Mouse (Mus musculus): ENCODE measurements around the gene Smpd3.
"Not testable (repeated sequence)": the region's sequence is repeated elsewhere in the genome, so short reads cannot be mapped to it uniquely, and the experiment has no call there.

The Smpd3 gene

DNA sequence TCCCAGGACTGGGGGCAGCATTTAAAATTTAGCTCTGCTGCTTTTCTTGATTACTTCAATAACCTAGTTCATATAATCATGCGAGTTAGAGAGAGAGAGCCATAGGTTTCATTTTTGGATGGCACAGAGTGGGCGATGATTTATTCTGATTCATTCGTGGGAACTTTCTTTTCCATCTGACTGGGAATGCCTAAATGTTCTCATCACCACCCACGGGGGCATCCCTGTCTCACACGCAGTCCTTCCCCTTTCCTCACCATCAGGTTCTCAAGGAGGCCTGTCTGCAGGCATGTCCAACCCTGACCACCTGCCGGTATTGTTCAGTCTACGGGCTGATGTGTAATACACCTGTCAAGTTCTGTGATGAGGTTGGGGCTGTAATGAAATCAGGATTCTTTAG, 16.4 kb downstream of the Smpd3 start:
- no peak for DNase-seq (ENCODE audit: low spot score)

GRCm38 (mm10) chr8:106320002-106320401, 17.8 kb downstream of the Smpd3 start:
- no peak for DNase-seq (ENCODE audit: low spot score)

DNA sequence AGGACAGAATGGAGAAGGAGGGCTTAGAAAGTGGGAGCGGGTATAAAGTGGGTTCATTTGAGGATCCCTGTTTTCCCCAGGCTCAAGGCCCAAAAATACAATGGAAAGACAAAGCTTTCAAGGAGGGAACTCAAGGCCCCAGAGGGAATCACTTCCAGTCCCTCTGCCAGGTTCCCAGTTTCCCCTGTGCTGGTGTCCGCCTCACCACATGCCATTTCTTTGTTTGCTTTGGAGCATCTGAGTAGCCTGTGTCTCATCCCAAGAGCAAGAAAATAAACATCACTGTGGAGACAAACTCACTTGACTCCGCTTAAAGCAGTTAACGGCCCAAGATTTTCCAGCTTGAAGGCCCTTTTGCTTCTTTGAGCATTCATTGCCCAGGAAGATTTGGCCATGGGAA, 20.7 kb downstream of the Smpd3 start:
- DNase-seq (ENCODE audit: low spot score) = no peak

DNA sequence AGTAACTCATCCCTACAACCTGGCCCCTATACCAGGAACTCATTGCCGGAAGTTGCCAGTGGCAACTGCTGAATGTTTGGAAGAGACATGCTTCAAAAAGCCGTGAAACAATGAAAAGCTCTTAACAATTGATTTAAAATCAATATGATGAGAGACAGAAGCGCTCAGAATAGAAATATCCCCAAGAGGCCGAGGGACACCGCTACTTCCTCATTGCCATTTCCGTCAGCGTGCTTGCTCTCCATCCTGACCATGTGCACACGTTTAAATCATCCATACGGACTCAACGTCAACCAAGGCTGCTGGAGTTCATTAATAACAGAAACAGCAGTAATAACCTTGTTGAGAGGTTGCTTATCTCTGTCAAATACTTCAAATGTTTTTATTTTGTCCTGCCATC, 21.3 kb downstream of the Smpd3 start:
- DNase-seq (ENCODE audit: low spot score) = no peak

DNA sequence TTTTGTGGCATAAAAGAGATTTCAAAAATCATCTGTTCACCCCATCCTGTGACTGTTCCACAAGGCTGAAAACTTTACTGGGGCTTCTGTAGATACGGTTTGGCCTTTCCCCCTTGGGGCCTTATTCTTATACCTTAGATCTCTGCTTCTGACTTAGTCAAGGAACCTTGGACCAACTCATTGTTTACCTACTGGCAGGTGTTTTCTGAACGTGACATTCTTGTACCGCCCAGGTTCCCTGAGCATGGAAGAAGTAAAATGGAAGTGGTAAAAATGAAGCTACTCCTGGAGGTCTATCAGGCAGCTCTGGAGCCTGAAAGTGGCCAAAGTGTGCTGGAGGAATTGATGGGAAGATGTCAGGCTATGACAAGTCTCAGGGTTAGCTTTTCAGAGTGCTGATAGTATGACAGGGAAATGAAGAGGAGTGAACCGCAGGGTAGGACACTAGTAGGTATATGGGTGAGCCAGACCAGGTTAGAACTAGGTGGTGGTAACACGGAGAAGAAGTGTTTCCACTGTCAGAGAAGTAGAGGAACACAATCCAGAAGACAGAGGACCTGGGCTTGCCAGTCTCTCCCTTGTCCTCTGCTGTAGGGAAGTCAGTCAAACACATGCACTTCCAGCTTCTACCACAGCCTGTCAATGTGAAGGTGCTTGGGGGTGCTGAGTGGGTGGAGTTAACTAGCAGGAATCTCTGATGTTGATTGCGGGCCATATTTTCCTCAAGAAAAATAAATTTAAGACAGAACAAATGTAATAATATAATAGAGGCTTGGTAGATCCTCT, 22.2 kb downstream of the Smpd3 start:
- DNase-seq (ENCODE audit: low spot score) = no peak

- no peak for DNase-seq (ENCODE audit: low spot score)
Observed at GRCm38 (mm10) chr8:106313799-106314198, 24.0 kb downstream of the Smpd3 start.

DNA sequence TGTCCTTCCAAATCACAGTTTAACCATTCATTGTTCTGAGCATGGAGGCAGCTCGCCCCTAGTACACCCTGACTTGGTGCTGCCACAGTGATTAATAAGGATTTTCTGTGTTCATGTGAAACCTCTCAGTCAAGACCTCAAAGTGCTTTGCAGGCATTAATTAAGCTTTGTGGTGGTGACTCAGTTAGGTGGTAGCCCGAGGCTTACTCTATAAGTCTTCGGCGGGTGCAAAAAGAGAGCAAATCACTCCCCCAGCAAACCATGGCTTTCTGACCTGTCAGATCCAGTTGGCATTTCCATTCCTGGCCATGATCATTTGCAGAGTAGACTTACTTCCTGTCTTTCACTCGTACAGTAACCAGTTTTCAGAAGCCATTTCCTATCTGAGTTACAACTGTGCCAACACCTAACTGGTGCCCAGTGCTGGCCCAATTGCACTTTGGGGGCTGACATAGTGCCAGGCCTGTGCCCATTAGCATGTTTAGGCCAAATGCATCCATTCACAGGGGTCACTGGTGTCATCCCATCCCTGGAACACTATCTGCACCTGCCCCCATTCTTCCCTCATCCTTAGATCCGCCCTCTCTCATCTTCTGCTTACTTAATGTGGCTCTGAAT, 24.6 kb downstream of the Smpd3 start:
- no peak for DNase-seq (ENCODE audit: low spot score)

- DNase-seq (ENCODE audit: low spot score) = no peak
Observed at GRCm38 (mm10) chr8:106311967-106312366, 25.8 kb downstream of the Smpd3 start.

DNA sequence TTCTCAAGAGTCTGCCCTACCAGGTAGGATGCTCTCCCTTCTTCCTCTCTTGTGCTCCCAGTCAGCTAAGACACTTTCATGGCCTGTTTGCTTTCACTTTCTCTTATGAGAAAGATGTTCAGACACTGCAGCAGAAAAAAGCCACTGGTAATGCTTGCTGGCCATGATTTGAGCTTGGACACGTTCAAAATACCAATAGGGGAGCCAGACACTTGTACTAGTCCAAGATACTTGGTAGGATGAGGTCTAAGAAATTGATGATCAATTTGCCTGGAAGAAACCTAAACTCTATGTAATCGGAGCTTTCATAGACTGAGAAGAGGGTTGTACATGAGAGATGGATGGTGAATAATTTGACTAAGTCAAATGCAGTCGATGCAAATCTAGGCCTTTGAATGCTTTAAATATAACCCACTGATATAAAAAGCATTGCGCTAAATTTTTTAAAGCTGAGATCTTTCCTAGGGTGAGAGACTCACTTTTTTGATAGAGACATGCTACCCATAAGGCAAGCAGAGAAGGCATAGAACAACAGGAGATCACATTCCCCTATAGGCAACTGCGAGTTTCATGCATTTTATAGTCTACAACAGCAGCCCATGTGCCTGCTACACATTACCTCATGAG, 27.6 kb downstream of the Smpd3 start:
- DNase-seq (ENCODE audit: low spot score) = no peak

DNA sequence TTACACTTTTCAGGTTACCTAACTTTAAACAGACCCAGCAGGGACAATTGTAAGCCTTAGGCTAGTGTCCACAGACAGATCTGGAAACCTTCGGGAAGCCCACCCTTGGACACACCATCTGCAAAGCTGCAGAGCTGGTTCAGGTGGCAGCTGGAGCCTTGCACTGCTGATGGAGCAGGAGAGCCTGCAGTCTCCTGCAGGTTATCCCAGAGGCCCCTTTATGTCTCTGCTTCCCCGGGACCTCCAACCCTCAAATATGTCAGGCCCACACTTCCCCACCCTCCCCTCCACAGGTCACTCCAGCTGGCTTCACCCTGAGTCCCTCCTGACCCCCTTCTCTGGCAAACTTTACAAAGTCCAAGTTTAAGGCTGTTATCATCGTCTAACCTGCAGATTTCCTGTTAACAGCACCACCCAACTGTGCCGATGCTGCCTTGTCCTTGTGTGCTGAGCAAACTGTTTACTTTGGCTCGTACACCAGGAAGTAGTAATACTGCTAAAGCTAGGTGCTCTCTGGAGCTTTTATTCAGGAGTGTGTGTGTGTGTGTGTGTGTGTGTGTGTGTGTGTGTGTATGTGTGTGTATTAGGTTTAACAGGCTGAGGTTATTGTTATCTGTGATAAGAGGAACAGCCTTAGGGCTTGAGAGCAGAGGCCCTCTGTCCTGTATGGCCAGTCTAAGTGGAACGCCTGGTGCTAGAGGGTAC, 29.6 kb downstream of the Smpd3 start:
- DNase-seq (ENCODE audit: low spot score) = not testable (repeated sequence)

DNA sequence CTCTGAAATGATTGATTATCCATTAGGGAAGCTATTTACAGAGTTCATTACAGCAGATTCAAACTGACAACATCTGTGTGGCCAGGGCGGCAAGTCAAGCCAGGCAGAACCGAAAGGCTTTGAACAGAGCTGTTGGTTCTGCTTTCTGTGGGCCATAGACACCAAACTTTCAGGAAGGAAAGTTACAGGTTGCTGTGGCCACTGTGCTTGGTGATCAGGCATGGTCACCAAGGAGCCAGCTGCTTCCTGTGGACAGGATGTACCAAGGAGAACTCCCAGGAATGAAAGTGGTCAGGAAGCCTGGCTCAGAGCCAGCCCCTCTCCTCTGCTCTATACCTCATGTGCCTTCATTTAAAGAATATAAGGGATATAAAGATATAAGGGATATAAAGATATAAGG, 30.2 kb downstream of the Smpd3 start:
- no peak for DNase-seq (ENCODE audit: low spot score)

DNA sequence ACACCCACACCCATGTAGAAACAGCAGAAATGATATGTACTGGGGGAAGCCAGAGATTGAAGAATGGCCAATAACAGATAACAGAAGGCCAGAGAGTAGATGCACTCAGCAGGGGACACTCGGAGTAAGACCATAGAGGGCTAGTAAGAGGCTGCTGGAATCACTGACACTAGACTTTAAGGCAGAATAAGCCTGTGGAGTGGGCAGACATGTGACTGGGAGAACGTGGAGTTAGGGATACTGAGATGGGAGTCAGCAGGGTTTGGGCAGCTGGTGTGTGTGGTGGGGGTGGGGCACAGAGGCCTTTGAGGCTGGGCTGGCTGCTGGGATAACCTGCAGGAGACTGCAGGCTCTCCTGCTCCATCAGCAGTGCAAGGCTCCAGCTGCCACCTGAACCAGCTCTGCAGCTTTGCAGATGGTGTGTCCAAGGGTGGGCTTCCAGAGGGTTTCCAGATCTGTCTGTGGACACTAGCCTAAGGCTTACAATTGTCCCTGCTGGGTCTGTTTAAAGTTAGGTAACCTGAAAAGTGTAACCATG, 31.0 kb downstream of the Smpd3 start:
- DNase-seq (ENCODE audit: low spot score) = not testable (repeated sequence)

DNA sequence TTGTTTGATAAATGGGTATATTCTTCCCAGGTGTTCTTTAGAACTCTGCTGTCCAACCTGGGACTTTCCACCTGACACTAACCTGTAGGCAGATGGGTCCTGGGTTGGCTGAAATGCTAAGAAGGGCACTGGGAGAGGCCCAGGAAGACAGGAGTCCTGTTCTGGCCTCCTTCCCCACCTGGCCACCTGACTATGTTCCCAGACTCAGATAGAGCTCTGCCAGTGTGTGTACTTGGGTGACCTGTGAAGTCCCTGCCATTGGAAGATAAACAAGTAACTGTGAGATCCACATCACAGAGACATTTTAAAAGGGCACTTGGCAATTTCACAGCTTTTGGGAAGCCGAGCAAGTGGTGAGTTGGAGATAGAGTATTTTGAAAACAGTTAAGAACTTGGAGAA, 31.7 kb downstream of the Smpd3 start:
- no peak for DNase-seq (ENCODE audit: low spot score)

DNA sequence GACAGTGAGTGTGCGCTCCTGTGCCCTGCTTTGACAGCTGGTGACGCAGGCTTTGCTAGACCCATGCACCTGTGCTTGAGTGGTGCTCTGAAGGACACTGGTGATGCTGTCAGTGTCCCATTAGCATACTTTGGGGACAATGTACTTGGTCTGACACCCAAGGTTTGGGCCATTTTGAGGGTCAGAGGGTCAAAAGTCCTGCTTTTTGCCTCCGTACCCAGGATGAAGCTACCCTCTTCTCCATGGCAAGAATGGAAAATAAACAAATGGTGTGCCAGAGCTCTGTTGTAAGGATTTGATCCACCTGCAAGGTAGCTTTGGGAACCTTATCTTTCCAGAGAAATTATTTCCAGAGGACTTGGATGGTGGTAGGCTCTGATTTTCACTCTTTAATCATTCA, 32.5 kb downstream of the Smpd3 start:
- DNase-seq (ENCODE audit: low spot score) = no peak

- DNase-seq (ENCODE audit: low spot score) = no peak
Observed at GRCm38 (mm10) chr8:106304321-106304720, 33.5 kb downstream of the Smpd3 start.

GRCm38 (mm10) chr8:106300739-106301715, 36.8 kb downstream of the Smpd3 start:
- DNase-seq (ENCODE audit: low spot score) = no peak

- no peak for DNase-seq (ENCODE audit: low spot score)
Observed at GRCm38 (mm10) chr8:106299686-106300085, 38.1 kb downstream of the Smpd3 start.

- DNase-seq (ENCODE audit: low spot score) = no peak
Observed at GRCm38 (mm10) chr8:106298846-106299245, 38.9 kb downstream of the Smpd3 start.

- DNase-seq (ENCODE audit: low spot score) = no peak
Observed at GRCm38 (mm10) chr8:106298261-106298660, 39.5 kb downstream of the Smpd3 start.

- no peak for DNase-seq (ENCODE audit: low spot score)
Observed at GRCm38 (mm10) chr8:106292484-106293396, 45.0 kb downstream of the Smpd3 start.
